Mouse (Mus musculus): ENCODE measurements around the gene Exoc1.

Gene Exoc1

GRCm38 (mm10) chr5:76609702-76610370, 80.7 kb downstream of the Exoc1 start:
- no peak for DNase-seq (ENCODE audit: low read depth, low spot score)

- no peak for DNase-seq (ENCODE audit: low read depth, low spot score)
Observed at GRCm38 (mm10) chr5:76612867-76613499, 83.9 kb downstream of the Exoc1 start.

GRCm38 (mm10) chr5:76615276-76615675, 86.2 kb downstream of the Exoc1 start:
- no peak for DNase-seq (ENCODE audit: low read depth, low spot score)

GRCm38 (mm10) chr5:76616196-76616747, 87.2 kb downstream of the Exoc1 start:
- no peak for DNase-seq (ENCODE audit: low read depth, low spot score)

GRCm38 (mm10) chr5:76618750-76619149, 89.6 kb downstream of the Exoc1 start:
- DNase-seq (ENCODE audit: low read depth, low spot score) = no peak

Measured in R1 (cell line).